Mouse (Mus musculus) megakaryocyte, embryonic 14.5 days (primary cell): ENCODE measurements around the gene Fam180a. TPM values are rescaled to one million over a fixed set of nuclear protein-coding genes. Genes with fewer than 3 reads are reported as not detected.

Experiments
- H3K27me3 ChIP-seq: replicated peaks from 2 replicates; pipeline ENCODE3; 2012; ENCODE audit warnings: inconsistent platforms
- H3K36me3 ChIP-seq: replicated peaks from 2 replicates; pipeline ENCODE3; 2012; ENCODE audit warnings: low read length, inconsistent platforms, mixed read lengths
- H3K4me1 ChIP-seq: 2 replicates; pipeline ENCODE4 v1.6.1; 2012; ENCODE audit warnings: inconsistent platforms
- H3K4me3 ChIP-seq: replicated peaks from 2 replicates; pipeline ENCODE3; 2012; ENCODE audit warnings: moderate library complexity, mild to moderate bottlenecking, inconsistent platforms
- H3K9me3 ChIP-seq: 2 replicates; pipeline ENCODE4 v1.6.1; 2012; ENCODE audit warnings: inconsistent platforms
- FLI1 ChIP-seq: IDR thresholded peaks from 2 replicates; pipeline ENCODE4 v1.6.1; 2012; ENCODE audit warnings: low read length, inconsistent platforms, mixed read lengths
- GATA1 ChIP-seq: IDR thresholded peaks from 3 replicates; pipeline ENCODE4 v1.6.1; 2012; ENCODE audit warnings: mixed read lengths, low read length, inconsistent platforms, borderline replicate concordance
- polyA plus RNA-seq: library from polyadenylated mRNA; stranded (reverse); fragments of >175 nt; gene quantifications from 2 replicates; pipeline ENCODE4 v1.2.3, GENCODE M21; 2012; ENCODE audit warnings: low replicate concordance; ENCODE audit not compliant: insufficient read depth

The Fam180a gene
- polyA plus RNA-seq, 1 experiment, result not detected

DNA sequence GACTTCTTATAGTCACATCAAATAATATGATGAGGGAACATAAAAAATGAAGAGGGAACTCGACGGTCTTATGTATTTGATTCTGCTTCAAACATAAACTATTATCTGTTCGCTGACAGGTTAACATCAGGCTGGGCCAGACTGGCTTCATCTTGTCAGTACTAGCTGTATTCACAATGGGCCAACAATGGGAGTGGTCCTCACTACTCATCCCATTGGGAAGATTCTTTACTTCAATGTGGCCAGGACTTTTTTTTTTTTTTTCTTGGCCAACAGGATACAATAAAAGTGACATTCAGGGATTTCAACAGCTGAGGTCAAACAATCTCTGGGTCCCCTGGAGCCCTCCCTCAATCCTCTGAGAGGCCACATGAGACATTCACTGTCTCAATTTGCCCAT lies 25.9 kb upstream of the Fam180a start:
- Histone ChIP-seq H3K4me1 (peaks cover 13% of the 10 kb centered on the region), H3K27me3 (peaks cover 35% of the 10 kb centered on the region), H3K4me3 (no peak overlapping the region), H3K9me3 (peaks cover 7% of the 10 kb centered on the region), H3K36me3 (no peaks in the 10 kb centered on the region)
- TF ChIP-seq GATA1 (no peak), FLI1 (no peak)

DNA sequence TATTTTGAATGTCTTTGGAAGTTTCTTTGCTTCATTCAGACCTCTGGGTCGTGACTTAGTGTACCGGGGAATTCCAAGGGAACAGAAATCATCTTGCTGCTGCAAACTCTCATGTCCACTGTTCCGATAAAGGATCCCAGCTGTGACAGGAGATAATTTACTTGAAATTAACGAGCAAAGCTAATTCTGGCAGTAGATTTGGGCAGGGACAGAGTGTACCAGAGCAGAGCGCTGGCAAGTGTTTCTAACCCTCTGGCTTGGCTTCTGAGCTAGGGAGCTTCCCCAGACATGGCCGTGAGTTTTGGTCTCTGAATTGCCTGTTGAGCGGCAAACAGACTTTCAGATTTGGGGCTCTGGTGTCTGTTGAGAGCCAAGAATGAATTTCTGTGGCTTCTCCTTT lies 23.8 kb upstream of the Fam180a start:
- no peaks in the 10 kb centered on the region for H3K36me3 ChIP-seq
- TF ChIP-seq GATA1 (no peak), FLI1 (no peak)

DNA sequence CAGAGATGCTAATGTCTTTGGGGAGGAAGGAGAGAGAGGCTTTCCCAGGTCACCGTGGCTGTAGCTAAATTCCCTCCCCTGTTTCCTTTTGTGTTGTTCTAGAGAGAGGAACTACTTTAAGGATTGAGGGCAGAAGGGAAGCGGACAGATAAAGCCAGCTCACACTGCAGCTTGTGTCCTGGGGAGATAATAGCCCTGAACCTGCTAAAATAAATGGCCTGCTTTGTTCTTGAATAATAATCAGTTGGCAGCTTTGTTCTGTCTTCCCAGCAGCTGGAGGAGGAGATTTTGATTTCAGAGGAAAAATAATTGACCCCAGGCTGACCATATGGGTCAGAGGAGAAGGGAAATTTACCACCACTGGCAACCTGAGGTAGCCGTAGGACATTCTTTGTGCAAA lies 12.7 kb upstream of the Fam180a start:
- H3K27me3 ChIP-seq, result no peaks in the 10 kb centered on the region
- no peak overlapping the region for H3K4me3 ChIP-seq
- no peaks in the 10 kb centered on the region for H3K36me3 ChIP-seq
- peaks cover 19% of the 10 kb centered on the region for H3K4me1 ChIP-seq
- peaks cover 6% of the 10 kb centered on the region for H3K9me3 ChIP-seq
- no peak for TF ChIP-seq GATA1
- TF ChIP-seq FLI1, result no peak

More for the DNA sequence above, 23.8 kb upstream of the Fam180a start:
- H3K4me1 ChIP-seq, result peaks cover 13% of the 10 kb centered on the region
- H3K27me3 ChIP-seq, result peaks cover 28% of the 10 kb centered on the region
- no peaks in the 10 kb centered on the region for H3K9me3 ChIP-seq
- no peak overlapping the region for H3K4me3 ChIP-seq

DNA sequence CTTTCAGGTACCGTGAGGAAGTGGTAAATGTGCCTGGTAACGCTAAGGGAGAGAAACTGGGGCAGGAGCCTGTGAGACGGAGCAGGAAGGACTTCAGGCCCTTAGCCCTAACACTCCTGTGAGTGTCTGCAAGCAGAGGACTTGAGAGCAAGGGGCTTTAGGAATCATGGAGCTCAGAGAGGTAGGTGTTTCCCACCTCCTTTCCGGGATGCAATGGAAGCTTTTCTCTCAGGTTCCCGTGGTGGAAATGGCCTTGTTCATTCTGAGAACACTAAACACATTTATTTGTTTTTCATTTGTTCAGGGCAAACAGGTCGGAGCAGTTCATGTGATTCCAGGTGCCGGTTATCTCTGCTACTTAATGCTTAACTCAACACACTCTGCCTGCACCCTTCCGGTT lies 11.9 kb upstream of the Fam180a start:
- Histone ChIP-seq H3K36me3 (no peaks in the 10 kb centered on the region), H3K4me1 (peaks cover 19% of the 10 kb centered on the region), H3K9me3 (peaks cover 6% of the 10 kb centered on the region), H3K27me3 (no peaks in the 10 kb centered on the region), H3K4me3 (no peak overlapping the region)
- no peak for TF ChIP-seq GATA1
- no peak for TF ChIP-seq FLI1

DNA sequence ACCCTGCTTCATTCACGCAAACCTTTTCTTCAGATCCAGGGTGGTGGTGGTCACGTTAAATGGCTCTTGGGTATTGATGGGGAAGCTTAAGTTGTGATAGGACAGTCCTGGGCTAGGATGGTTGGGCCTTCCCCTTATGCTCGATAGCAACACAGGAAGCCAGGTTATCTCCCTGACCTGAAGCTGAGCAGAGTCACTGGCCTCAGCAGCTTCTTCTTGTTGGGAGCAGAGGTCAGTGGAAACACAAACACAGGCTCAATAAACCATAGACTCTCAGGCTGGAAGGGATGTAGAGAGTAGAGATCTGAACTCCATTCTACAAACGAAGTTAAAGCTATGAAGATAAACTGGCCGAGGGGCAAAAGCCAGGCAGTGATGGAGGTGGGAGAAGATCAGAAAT lies 9.5 kb upstream of the Fam180a start:
- TF ChIP-seq FLI1 (no peak), GATA1 (no peak)
- H3K4me1 ChIP-seq, result peaks cover 19% of the 10 kb centered on the region
- H3K27me3 ChIP-seq, result peaks cover 13% of the 10 kb centered on the region
- H3K9me3 ChIP-seq, result peaks cover 6% of the 10 kb centered on the region
- no peaks in the 10 kb centered on the region for H3K36me3 ChIP-seq
- H3K4me3 ChIP-seq, result no peak overlapping the region

DNA sequence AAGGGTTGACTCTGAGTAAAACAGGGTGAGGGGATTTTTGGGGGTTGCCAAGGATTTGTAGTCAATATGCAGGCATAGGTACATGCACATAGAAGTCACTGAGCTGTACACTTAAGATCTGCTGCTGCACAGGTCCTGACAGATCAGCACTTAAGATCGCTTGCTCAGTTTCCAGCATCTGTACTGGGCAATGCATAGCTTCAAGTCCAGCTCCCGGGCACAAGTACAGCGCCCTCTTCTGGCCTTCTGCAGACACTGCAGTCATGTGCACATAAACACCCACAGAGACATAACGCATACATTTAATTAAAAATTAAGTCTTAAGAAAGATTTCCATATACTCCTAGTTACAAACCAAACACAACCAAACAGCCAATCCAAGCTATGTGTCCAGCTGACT lies 8.3 kb upstream of the Fam180a start:
- peaks cover 19% of the 10 kb centered on the region for H3K4me1 ChIP-seq
- peaks cover 19% of the 10 kb centered on the region for H3K27me3 ChIP-seq
- H3K36me3 ChIP-seq, result no peaks in the 10 kb centered on the region
- TF ChIP-seq GATA1 (no peak), FLI1 (no peak)
- H3K9me3 ChIP-seq, result peaks cover 6% of the 10 kb centered on the region
- no peak overlapping the region for H3K4me3 ChIP-seq

DNA sequence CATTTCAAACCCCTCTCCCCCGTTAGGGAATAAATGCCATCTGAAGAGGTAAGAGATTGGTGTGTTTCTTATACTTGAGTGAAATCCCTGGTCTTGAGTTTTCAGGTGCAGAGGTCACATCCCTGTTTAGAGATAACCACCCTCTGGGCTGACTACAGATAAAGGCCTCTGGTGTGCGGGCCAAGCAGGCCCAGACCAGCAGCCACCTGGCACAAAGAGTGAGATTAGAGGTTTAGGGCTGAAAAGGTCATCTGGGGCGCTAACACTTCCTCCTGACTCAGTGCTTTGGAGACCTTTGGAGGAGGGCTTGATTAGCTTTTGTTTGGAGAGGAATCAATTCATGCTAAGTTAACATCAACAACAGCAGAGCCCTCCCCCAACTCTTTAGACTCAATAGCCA lies 7.7 kb upstream of the Fam180a start:
- Histone ChIP-seq H3K36me3 (no peaks in the 10 kb centered on the region), H3K9me3 (peaks cover 6% of the 10 kb centered on the region), H3K4me3 (no peak overlapping the region), H3K27me3 (peaks cover 21% of the 10 kb centered on the region), H3K4me1 (peaks cover 12% of the 10 kb centered on the region)
- TF ChIP-seq FLI1 (no peak), GATA1 (no peak)

DNA sequence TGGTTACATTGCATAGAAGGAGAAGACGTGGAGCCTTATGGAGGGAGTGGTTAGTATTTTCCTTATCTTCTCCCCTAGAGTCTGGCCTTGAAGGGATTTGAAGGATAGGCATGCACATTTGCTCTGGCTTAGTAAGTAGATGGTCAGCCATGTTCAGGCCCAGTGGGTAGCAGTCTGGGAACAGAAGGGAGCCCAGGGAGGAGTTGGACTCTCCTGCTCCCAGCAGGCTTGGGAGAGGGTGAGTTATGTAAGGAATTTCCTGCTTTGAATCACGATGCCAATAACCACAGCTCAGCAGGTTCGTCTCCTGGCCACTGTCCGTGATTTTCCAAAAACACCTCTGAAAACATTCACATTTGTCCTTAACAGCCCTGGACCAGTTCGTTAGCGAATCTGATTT lies 4.9 kb upstream of the Fam180a start:
- Histone ChIP-seq H3K27me3 (peaks cover 33% of the 10 kb centered on the region), H3K9me3 (no peaks in the 10 kb centered on the region), H3K4me3 (no peak overlapping the region), H3K36me3 (no peaks in the 10 kb centered on the region), H3K4me1 (peaks cover 11% of the 10 kb centered on the region)
- TF ChIP-seq GATA1, result no peak
- TF ChIP-seq FLI1, result no peak

DNA sequence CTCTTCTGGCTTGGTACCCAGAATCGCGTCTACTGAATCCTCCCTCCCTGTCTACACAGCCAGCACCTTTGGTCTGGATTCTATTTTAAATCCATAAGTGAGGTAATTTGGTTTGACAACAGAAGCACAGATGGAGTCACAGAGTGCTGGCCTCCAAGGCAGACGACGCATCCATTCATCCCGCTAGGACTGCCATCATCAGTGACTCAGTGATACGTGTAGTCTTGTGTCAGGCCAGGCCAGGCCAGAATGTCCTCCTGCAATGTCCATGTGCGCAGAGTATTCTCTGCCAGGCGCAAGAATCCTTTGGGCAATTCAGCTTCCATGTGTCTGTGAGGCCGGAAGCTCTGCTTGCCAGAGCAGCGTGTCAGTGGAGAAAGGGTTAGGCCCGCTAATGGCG lies 4.0 kb upstream of the Fam180a start:
- H3K9me3 ChIP-seq, result no peaks in the 10 kb centered on the region
- no peaks in the 10 kb centered on the region for H3K36me3 ChIP-seq
- H3K27me3 ChIP-seq, result peaks cover 40% of the 10 kb centered on the region
- no peak overlapping the region for H3K4me3 ChIP-seq
- H3K4me1 ChIP-seq, result peaks cover 13% of the 10 kb centered on the region
- TF ChIP-seq GATA1 (no peak), FLI1 (no peak)

DNA sequence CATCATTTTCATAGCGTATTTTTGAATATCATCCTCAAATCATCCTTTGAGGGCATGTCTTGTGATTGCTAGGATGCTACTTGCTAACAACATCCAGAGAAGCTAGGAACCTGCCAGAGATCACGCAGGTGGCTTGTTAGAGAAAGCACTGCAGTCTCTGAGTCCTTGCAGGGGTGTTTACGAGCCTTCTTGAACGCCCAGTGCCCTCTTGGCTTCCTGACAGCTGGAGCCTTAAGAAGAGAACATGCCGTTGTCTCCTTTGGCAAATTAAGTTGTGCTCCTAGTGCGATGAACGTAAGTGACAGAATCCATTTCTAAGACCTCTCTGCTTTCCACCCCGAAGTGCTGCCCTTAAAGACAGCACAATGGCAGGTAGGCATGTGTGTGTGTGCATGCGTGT lies 1.6 kb downstream of the Fam180a start:
- Histone ChIP-seq H3K27me3 (peaks cover 46% of the 10 kb centered on the region), H3K9me3 (no peaks in the 10 kb centered on the region), H3K4me3 (no peak overlapping the region), H3K36me3 (no peaks in the 10 kb centered on the region), H3K4me1 (peaks cover 27% of the 10 kb centered on the region)
- TF ChIP-seq GATA1 (no peak), FLI1 (no peak)

DNA sequence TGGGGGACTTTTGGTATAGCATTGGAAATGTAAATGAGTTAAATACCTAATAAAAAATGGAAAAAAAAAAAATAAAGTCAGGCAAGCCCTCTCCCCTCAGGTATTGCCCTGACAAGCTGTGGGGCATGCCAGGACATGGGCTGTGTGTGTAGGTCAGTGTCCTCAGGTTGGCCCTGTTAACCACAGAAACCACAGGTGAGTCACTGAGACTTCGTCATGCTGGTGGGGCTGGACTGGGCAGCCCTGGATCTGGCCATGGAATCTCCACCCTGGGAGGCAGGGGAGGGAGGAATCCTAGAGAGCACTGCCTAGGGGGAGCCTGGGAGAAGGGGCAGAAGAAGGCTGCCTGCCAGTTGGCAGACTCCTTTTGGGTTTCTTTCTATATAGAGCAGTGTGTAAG lies 2.9 kb downstream of the Fam180a start:
- TF ChIP-seq GATA1, result no peak
- Histone ChIP-seq H3K4me3 (no peak overlapping the region), H3K9me3 (no peaks in the 10 kb centered on the region), H3K27me3 (peaks cover 47% of the 10 kb centered on the region), H3K36me3 (no peaks in the 10 kb centered on the region), H3K4me1 (peaks cover 27% of the 10 kb centered on the region)
